Mouse (Mus musculus): ENCODE data around the gene Efnb1. TPM values are rescaled to one million over a fixed set of nuclear protein-coding genes. Genes with fewer than 3 reads are reported as not detected.

The Efnb1 gene
- polyA plus RNA-seq, 1 experiment from 2014 or later: 71.1 TPM

- 0 out of 2 replicates have a peak, but pooled peaks have one; percentile 42 for ATAC-seq (ENCODE audit: insufficient number of reproducible peaks, insufficient read depth, low FRiP score, low TSS enrichment)
- Histone ChIP-seq H3K9ac (no peak overlapping the region), H3K4me1 (peaks cover 19% of the 10 kb centered on the region), H3K4me3 (no peak overlapping the region), H3K9me3 (no peaks in the 10 kb centered on the region), H3K27ac (peak overlapping the region; percentile 84), H3K27me3 (peaks cover 16% of the 10 kb centered on the region; the same call in 1 of the 2 replicates), H3K36me3 (no peaks in the 10 kb centered on the region), H3K4me2 (replicated peaks) (peak overlapping the region; percentile 41)
- 27% methylated on average over 9 of the region's 9 CpGs for WGBS
Measured at GRCm38 (mm10) chrX:99198532-99198931, 62.6 kb downstream of the Efnb1 start.

Other genes with a start within 250 kb of the Efnb1 start
- 21.5 and 25.6 TPM in 2 replicates for gene Ophn1, start 245.1 kb upstream of the Efnb1 start, polyA plus RNA-seq (2016; fragmentation: Nextera tagmentation; extraction: Ambion mirVana)
- gene Yipf6, start 199.8 kb upstream of the Efnb1 start, polyA plus RNA-seq (2016; fragmentation: Nextera tagmentation; extraction: Ambion mirVana): 16.3 and 18.4 TPM in 2 replicates
- gene Stard8, start 132.9 kb upstream of the Efnb1 start, polyA plus RNA-seq (2016; fragmentation: Nextera tagmentation; extraction: Ambion mirVana): 7.6 and 10.3 TPM in 2 replicates

All from embryonic facial prominence, embryonic 12.5 days (tissue).